Mouse (Mus musculus) neural tube, embryonic 11.5 days (tissue): ENCODE results near the gene Armh4. TPM values are rescaled to one million over a fixed set of nuclear protein-coding genes. Genes with fewer than 3 reads are reported as not detected.
"Not testable (repeated sequence)": the region's sequence is repeated elsewhere in the genome, so short reads cannot be mapped to it uniquely, and the experiment has no call there.

Source experiments
- ATAC-seq: fragments of 200-750 bp; cut with Nextera tagmentation; 2 replicates; pipeline ENCODE4 v1.8.0; 2017; ENCODE audit warnings: moderate number of reproducible peaks, mild to moderate bottlenecking, moderate TSS enrichment, moderate library complexity; ENCODE audit not compliant: insufficient read depth, low FRiP score, low TSS enrichment
- DNase-seq: peaks from one replicate; pipeline ENCODE4 v3.0.0-alpha.2; 2015; ENCODE audit warnings: low spot score
- H3K27ac ChIP-seq: fragments of 300-500 bp; sonication (generic); 2 replicates; pipeline ENCODE4 v1.5.1; 2014; ENCODE audit warnings: low read depth, mild to moderate bottlenecking, low read length
- H3K27me3 ChIP-seq: fragments of 300-500 bp; sonication (generic); 2 replicates; pipeline ENCODE4 v1.6.1; 2014; ENCODE audit warnings: mild to moderate bottlenecking, low read length, mixed read lengths; ENCODE audit not compliant: control insufficient read depth, insufficient read depth
- H3K36me3 ChIP-seq: fragments of 300-500 bp; sonication (generic); 2 replicates; pipeline ENCODE4 v1.6.1; 2014; ENCODE audit warnings: mild to moderate bottlenecking, low read length, moderate library complexity, mixed read lengths; ENCODE audit not compliant: control insufficient read depth, insufficient read depth
- H3K4me1 ChIP-seq: fragments of 300-500 bp; sonication (generic); 2 replicates; pipeline ENCODE4 v1.6.1; 2014; ENCODE audit warnings: low read length, mixed read lengths; ENCODE audit not compliant: control insufficient read depth, insufficient read depth
- H3K4me2 ChIP-seq: fragments of 300-500 bp; sonication (generic); 2 replicates; pipeline ENCODE4 v1.6.1; 2014; ENCODE audit warnings: low read depth, mild to moderate bottlenecking, moderate library complexity
- H3K4me3 ChIP-seq: fragments of 300-500 bp; sonication (generic); 2 replicates; pipeline ENCODE4 v1.5.1; 2014; ENCODE audit warnings: low read depth, low read length
- H3K9ac ChIP-seq: fragments of 300-500 bp; sonication (generic); 2 replicates; pipeline ENCODE4 v1.6.1; 2014; ENCODE audit warnings: mild to moderate bottlenecking, low read length
- H3K9me3 ChIP-seq: fragments of 300-500 bp; sonication (generic); 2 replicates; pipeline ENCODE4 v1.6.1; 2016; ENCODE audit warnings: low read length; ENCODE audit not compliant: control insufficient read depth
- WGBS: fragments of 180-500 bp; shearing (Covaris S2); extraction: QIAGEN DNeasy Blood & Tissue Kit; methylation state at CpG from one replicate; pipeline ENCODE4 v1.1.7; 2014; 5-methylcytosine and 5-hydroxymethylcytosine counted together
- polyA plus RNA-seq: library from polyadenylated mRNA; unstranded; fragments of >200 nt; fragmentation: Nextera tagmentation; extraction: Ambion mirVana; gene quantifications from 2 replicates; pipeline ENCODE4 v1.2.1, GENCODE M21; 2014

The Armh4 gene
- polyA plus RNA-seq, 1 experiment from 2014 or later, result 36.9 TPM

DNA sequence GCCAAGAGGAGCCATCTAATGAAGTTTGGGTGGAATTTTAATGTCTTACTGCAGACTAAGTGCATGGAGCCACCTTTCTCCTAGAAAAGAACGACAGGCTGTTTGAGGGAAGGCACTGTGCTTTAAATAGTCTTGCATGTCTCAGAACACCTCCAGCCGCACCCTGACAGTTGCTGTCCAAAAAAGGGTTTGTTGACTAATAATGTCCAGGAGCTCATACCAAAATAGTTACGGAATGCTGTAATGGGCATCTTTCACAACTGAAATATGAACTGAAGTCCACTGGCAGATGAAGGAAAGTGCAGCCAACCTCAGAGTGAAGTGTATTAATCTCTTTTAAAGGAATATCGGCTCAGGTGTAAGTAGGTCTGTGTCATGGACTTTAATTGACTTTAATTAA, 7.4 kb upstream of the Armh4 start:
- 81% methylated on average over 4 of the region's 4 CpGs for WGBS
- no peaks in the 10 kb centered on the region for H3K36me3 ChIP-seq
- no peaks in the 10 kb centered on the region for H3K27me3 ChIP-seq
- no peak overlapping the region for H3K4me2 ChIP-seq
- H3K4me3 ChIP-seq, result no peak overlapping the region
- H3K9me3 ChIP-seq, result no peaks in the 10 kb centered on the region
- H3K4me1 ChIP-seq, result no peaks in the 10 kb centered on the region
- no peak overlapping the region for H3K27ac ChIP-seq
- no peak overlapping the region for H3K9ac ChIP-seq
- ATAC-seq, result no peak
- no peak for DNase-seq

- H3K9me3 ChIP-seq, result no peaks in the 10 kb centered on the region
- ATAC-seq (no peak), DNase-seq (peak; percentile 48)
- H3K4me1 ChIP-seq, result no peaks in the 10 kb centered on the region
- H3K27me3 ChIP-seq, result no peaks in the 10 kb centered on the region
- H3K36me3 ChIP-seq, result no peaks in the 10 kb centered on the region
- no peak overlapping the region for H3K4me2 ChIP-seq
- no peak overlapping the region for H3K4me3 ChIP-seq
- no peak overlapping the region for H3K9ac ChIP-seq
- 55% methylated on average over 2 of the region's 2 CpGs for WGBS
- H3K27ac ChIP-seq, result no peak overlapping the region
Measured at GRCm38 (mm10) chr14:49785793-49786192, 2.6 kb upstream of the Armh4 start.

GRCm38 (mm10) chr14:49783866-49784265, 683 bp upstream of the Armh4 start:
- Histone ChIP-seq H3K4me2 (no peak overlapping the region), H3K9me3 (no peaks in the 10 kb centered on the region), H3K36me3 (no peaks in the 10 kb centered on the region), H3K27me3 (no peaks in the 10 kb centered on the region), H3K4me3 (no peak overlapping the region), H3K4me1 (no peaks in the 10 kb centered on the region), H3K27ac (no peak overlapping the region), H3K9ac (no peak overlapping the region)
- DNase-seq (no peak), ATAC-seq (no peak)
- WGBS, result 81% methylated on average over 4 of the region's 4 CpGs

GRCm38 (mm10) chr14:49780416-49780815, 2.8 kb downstream of the Armh4 start:
- no peaks in the 10 kb centered on the region for H3K27me3 ChIP-seq
- no peaks in the 10 kb centered on the region for H3K4me1 ChIP-seq
- no peak overlapping the region for H3K4me2 ChIP-seq
- no peaks in the 10 kb centered on the region for H3K36me3 ChIP-seq
- H3K9ac ChIP-seq, result no peak overlapping the region
- no peak overlapping the region for H3K4me3 ChIP-seq
- ATAC-seq (no peak), DNase-seq (peak; percentile 11)
- WGBS, result 80% methylated on average over 4 of the region's 4 CpGs
- no peaks in the 10 kb centered on the region for H3K9me3 ChIP-seq
- no peak overlapping the region for H3K27ac ChIP-seq

- not testable (repeated sequence) for H3K4me2 ChIP-seq, H3K9me3 ChIP-seq, H3K36me3 ChIP-seq, H3K9ac ChIP-seq, DNase-seq, ATAC-seq, H3K4me3 ChIP-seq, H3K27me3 ChIP-seq, H3K27ac ChIP-seq, H3K4me1 ChIP-seq
- WGBS, result 90% methylated on average over 4 of the region's 4 CpGs
Measured at GRCm38 (mm10) chr14:49777539-49777938, 5.6 kb downstream of the Armh4 start.

DNA sequence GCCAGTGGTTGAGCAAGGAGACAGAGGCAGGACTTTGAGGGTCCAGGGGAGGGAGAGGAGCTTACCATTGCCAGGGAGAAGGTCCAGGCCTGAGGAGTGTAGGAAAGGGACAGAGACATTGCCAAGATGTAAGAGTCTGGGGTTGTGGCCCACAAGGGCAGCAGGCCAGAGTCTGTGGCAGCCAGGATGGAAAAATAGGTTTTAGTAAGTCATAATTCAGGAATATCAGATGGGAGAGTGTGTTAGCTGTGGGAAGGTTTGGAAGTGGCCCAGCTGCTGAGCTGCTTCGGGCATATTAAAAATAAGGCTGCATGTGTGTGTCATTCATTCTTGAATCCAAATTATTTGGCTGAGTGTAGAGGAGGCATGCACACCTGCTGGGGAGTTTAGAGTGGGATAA, 11.4 kb downstream of the Armh4 start:
- ATAC-seq (no peak), DNase-seq (no peak)
- Histone ChIP-seq H3K27ac (no peak overlapping the region), H3K9ac (no peak overlapping the region), H3K9me3 (no peaks in the 10 kb centered on the region), H3K4me2 (no peak overlapping the region), H3K36me3 (no peaks in the 10 kb centered on the region), H3K27me3 (no peaks in the 10 kb centered on the region), H3K4me3 (no peak overlapping the region), H3K4me1 (no peaks in the 10 kb centered on the region)
- 83% methylated on average over 1 of the region's 1 CpGs for WGBS

DNA sequence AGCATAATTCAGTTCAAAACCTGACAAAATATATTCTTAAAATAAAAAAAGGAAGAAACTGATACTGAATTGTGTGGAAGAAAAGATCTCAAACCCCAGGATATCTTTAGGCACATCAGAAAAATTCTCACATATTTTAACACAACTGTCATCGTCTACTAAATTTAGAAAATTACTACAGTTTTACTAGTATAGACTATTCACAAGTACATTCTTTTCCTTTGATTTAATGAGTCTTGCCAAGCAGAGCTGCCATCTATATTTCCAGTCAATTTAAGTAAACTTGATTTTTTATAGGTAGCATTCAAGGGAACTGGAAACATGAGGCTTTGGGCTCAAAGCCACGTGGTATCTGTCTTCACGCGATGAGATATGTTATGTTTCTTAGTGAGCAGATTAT, 16.6 kb downstream of the Armh4 start:
- WGBS, result 93% methylated on average over 4 of the region's 4 CpGs
- DNase-seq, result no peak

GRCm38 (mm10) chr14:49755845-49756244, 27.3 kb downstream of the Armh4 start:
- H3K4me1 ChIP-seq, result no peaks in the 10 kb centered on the region
- H3K36me3 ChIP-seq, result no peaks in the 10 kb centered on the region
- H3K27me3 ChIP-seq, result no peaks in the 10 kb centered on the region
- no peak overlapping the region for H3K4me2 ChIP-seq
- DNase-seq (no peak), ATAC-seq (no peak)
- no peaks in the 10 kb centered on the region for H3K9me3 ChIP-seq
- H3K4me3 ChIP-seq, result no peak overlapping the region
- H3K27ac ChIP-seq, result no peak overlapping the region
- WGBS, result 82% methylated on average over 1 of the region's 1 CpGs
- H3K9ac ChIP-seq, result no peak overlapping the region

More for the DNA sequence above, 16.6 kb downstream of the Armh4 start:
- H3K36me3 ChIP-seq, result no peaks in the 10 kb centered on the region
- ATAC-seq, result no peak
- no peak overlapping the region for H3K27ac ChIP-seq
- H3K4me1 ChIP-seq, result no peaks in the 10 kb centered on the region
- H3K9me3 ChIP-seq, result no peaks in the 10 kb centered on the region
- H3K9ac ChIP-seq, result no peak overlapping the region
- H3K27me3 ChIP-seq, result no peaks in the 10 kb centered on the region
- no peak overlapping the region for H3K4me3 ChIP-seq
- no peak overlapping the region for H3K4me2 ChIP-seq

DNA sequence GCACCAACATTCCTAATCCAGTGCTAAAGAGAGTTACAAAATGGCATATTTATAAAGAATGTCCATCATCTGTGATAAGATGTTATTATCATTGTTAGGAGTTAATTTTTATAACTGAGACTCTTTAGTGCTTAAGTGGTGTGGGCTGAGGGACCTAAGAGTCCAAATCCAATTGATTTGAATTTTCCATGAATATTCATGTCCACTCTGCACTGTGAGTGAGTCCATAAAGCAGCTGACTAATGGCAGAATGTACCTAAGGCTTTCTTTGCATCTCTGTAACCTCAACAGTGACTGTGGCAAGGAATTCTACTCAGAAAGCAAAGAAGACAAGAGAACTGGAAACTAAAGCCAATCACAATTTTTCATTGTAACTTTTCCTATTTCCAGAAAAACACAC, 30.6 kb downstream of the Armh4 start:
- no peaks in the 10 kb centered on the region for H3K9me3 ChIP-seq
- H3K4me2 ChIP-seq, result no peak overlapping the region
- H3K27me3 ChIP-seq, result no peaks in the 10 kb centered on the region
- DNase-seq (no peak), ATAC-seq (no peak)
- no peaks in the 10 kb centered on the region for H3K36me3 ChIP-seq
- no peaks in the 10 kb centered on the region for H3K4me1 ChIP-seq
- H3K27ac ChIP-seq, result no peak overlapping the region
- H3K4me3 ChIP-seq, result no peak overlapping the region
- no peak overlapping the region for H3K9ac ChIP-seq
